Mouse (Mus musculus) right cerebral cortex, postnatal 10 days (tissue): ENCODE results near the gene Tgfa.

Source experiments
- DNase-seq, 2 experiments: peaks; one replicate each; pipeline ENCODE4 v3.0.0; 2021; ENCODE audit warnings: low spot score in 2 of 2

The Tgfa gene

GRCm38 (mm10) chr6:86232367-86232766, 37.3 kb downstream of the Tgfa start:
- no peak for DNase-seq

DNA sequence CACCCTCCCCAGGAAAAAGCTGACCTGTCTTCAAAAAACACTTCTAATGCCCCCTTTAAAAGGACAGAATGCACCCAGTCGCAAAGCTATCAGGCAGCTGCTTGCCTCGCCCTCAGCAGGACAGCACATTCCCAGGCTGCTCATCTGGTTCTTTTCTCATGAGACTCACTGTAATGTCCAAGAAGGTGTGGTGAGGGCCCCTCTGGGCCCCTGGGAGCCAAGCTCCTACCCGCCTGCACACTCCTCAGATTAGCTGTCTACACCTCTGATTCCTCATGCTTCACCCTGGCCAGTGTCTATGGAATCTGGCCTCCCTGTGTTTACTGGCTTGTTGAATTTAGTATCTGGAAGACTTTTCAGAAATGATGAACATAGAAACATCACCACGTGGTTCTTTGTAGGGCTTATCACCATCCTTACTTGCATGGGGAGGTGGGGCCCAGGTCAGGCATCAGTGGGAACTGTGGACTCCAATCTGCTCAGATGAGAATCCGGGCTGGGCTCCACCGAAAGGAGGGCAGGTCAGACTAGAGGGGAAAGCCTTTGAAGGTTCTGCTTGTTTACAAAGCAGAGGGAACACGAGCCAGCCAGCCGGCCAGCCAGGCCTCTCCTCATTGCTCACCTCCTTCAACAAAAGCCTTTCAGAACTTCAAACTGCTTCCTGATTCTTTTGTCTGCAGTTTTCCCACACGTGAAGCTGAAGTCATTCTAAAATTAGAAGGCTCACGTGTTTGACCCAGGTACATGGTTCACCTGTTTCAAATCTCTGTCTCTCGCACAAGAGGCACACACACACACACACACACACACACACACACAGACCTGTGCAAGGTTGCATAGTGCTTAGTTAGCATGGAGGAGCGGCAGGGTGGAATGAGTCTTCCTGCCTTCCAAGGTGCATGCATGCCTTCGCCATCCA, 38.7 kb downstream of the Tgfa start:
- peak; percentile 39 to 47 for DNase-seq

DNA sequence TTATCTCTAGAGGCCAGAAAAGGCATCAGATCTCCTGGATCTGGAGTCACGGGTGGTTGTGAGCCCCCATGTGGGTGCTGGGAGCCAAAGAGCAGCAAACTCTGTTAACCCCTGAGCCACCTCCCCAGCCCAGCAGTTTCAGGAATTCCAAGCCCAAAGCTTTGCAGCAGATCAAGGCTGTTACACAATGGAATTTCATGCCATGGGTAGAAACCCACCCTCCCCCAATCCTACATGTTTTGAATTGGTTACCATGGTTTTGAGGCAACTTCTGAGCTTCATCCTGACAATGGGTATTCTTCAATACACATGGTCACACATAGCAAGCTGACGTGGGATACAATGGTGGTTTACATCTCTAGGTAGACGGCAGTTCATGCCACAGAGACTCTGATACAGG, 49.8 kb downstream of the Tgfa start:
- DNase-seq: no peak

GRCm38 (mm10) chr6:86245965-86246364, 50.9 kb downstream of the Tgfa start:
- DNase-seq: no peak

- no peak for DNase-seq
Observed at GRCm38 (mm10) chr6:86248562-86248961, 53.5 kb downstream of the Tgfa start.

DNA sequence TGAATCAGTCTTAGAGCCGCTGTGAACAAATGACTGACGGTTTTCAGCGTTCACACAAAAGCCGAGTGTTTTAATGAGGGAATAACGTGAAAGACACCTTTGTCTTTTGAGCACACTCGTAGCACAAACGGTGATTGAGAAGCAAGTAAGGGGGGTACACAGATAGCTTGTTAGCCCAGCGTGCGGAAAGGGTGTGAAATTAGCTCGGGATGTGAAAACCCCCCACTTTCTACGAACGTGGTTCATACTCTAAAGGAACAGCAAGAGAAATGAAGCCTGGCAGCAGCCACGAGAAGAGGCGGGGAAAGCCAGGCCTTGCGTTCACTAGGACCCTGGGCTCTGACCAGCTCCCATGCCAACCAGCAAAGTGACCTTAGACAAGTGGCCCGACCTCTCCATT, 54.0 kb downstream of the Tgfa start:
- peak; percentile 61 to 69 for DNase-seq

GRCm38 (mm10) chr6:86250236-86250635, 55.2 kb downstream of the Tgfa start:
- no peak for DNase-seq

- peak; percentile 56 to 57 for DNase-seq
Observed at GRCm38 (mm10) chr6:86250830-86251229, 55.8 kb downstream of the Tgfa start.

DNA sequence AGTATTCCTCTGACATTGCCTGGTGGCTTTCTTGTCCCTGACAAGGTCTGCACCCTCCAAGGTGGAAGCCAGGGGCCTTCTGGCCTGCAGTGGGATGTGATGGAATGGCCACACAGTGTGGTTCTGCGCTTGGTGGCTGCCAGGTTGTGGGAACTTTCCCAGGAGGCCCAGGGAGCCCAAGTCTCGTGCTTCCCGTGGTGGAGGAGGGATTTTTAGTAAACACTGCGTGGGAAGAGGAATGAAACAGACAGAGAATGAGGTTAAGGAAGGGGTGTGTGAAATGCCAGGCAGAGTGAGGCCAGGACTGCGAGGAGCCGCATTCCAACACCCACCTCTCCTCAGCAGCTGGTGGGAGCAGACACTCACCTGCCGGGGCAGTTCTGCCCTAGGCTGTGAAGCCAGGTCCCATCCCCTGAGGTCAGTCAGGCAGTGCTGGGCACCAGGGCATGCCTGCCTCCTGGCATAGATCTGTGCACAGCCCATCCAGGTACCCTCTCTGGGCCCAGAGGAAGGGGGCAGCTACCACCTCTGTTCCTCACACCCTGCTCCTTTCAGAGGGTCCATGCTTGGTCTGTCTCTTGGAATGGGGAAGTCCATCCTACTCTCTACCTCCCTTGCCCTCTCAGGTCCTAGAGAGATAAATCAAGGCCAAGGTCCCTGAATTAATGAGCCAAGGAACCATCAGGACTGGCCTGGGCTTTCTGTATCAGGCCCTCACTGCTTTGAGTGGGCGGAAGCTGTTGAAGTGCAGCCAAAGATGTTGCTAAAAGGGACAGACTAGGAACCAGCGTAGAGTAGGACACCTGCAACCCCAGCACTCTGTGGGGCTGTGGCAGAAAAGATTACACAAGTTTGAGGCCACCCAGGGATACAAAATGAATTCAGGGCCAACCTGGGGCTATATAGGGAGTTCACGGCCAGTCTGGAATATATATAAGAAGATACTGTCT, 57.4 kb downstream of the Tgfa start:
- DNase-seq: no peak

- no peak for DNase-seq
Observed at GRCm38 (mm10) chr6:86255899-86256298, 60.9 kb downstream of the Tgfa start.

- no peak for DNase-seq
Observed at GRCm38 (mm10) chr6:86259242-86259641, 64.2 kb downstream of the Tgfa start.

DNA sequence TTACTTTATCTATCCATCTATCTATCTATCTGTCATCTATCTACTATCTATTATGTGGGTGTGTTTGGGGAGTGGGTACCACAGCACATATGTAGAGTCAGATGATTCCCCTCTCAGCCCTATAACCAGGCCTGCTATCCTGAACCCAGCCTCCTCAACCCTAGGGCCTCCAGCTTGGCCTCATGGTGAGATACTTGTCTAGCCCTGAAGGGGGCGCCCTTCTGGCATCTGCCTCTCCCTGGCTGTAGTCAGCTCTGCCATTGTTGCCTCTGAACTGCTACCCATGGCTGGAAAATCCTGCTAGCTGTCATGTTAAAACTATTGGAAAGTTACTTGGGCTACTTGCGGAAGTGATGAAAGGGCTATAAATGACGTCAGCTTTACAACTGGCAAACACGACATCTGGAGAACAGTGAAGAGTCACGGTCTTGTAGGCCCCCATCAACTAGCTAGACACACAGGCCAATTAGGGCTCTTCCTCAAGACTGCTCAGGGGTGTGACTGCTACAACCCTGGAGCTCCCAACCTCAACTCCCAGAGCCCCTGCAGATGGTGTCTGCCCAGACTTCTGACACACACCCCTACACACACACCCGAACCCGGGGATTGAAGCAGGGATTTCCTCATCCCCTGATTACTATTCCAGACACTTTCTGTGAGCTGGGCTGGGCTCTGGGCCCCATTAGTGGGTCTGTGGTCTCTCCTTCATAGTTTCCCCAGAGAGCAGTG, 65.5 kb downstream of the Tgfa start:
- no peak for DNase-seq

- DNase-seq: no peak
Observed at GRCm38 (mm10) chr6:86266786-86267185, 71.8 kb downstream of the Tgfa start.

GRCm38 (mm10) chr6:86270373-86271068, 75.5 kb downstream of the Tgfa start:
- no peak for DNase-seq

GRCm38 (mm10) chr6:86271130-86271529, 76.1 kb downstream of the Tgfa start:
- no peak for DNase-seq

GRCm38 (mm10) chr6:86275704-86276103, 80.7 kb downstream of the Tgfa start:
- no peak for DNase-seq

DNA sequence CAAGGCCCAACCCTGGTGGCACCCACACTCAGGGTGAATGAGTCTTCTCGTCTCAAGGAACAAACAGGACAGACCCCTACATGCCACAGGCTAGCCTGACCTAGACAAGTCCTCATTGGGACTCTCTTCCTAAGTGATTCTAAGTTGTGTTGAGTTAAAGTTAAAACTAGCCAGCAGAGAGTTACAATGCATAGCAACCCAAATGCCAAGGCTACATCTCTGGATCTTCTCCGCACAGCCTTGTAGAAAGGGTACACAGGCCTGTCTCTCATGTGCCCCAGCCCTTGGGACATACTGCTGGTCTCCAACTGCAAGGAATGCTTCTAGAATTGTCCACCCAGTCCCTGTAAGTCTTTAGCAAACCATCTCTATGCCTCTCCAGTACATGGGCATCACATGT, 81.8 kb downstream of the Tgfa start:
- no peak for DNase-seq

GRCm38 (mm10) chr6:86277620-86278019, 82.6 kb downstream of the Tgfa start:
- DNase-seq: no peak

GRCm38 (mm10) chr6:86281573-86282210, 86.7 kb downstream of the Tgfa start:
- peak; percentile 62 to 75 for DNase-seq

GRCm38 (mm10) chr6:86293301-86293700, 98.3 kb downstream of the Tgfa start:
- no peak for DNase-seq

- no peak for DNase-seq
Observed at GRCm38 (mm10) chr6:86295451-86295850, 100.4 kb downstream of the Tgfa start.
